Mouse (Mus musculus) ES-E14 (cell line): ENCODE results near the gene Hist1h3e.
"Not testable (repeated sequence)": the region's sequence is repeated elsewhere in the genome, so short reads cannot be mapped to it uniquely, and the experiment has no call there.

Experiments
- CHD2 ChIP-seq: IDR thresholded peaks from 2 replicates; pipeline ENCODE4 v1.6.1; 2014; ENCODE audit warnings: mild to moderate bottlenecking, low read depth, low read length, inconsistent platforms
- HCFC1 ChIP-seq: IDR thresholded peaks from 2 replicates; pipeline ENCODE4 v1.6.1; 2012; ENCODE audit warnings: low read length, inconsistent platforms, borderline replicate concordance; ENCODE audit not compliant: insufficient read depth
- MAFK ChIP-seq: IDR thresholded peaks from 2 replicates; pipeline ENCODE4 v1.6.1; 2014; ENCODE audit warnings: mild to moderate bottlenecking, low read depth, low read length, inconsistent platforms; ENCODE audit not compliant: insufficient read depth
- ZC3H11A ChIP-seq: IDR thresholded peaks from 2 replicates; pipeline ENCODE4 v1.6.1; 2012; ENCODE audit warnings: low read depth, mild to moderate bottlenecking, inconsistent platforms, low read length, borderline replicate concordance
- ZNF384 ChIP-seq: IDR thresholded peaks from 2 replicates; pipeline ENCODE4 v1.6.1; 2012; ENCODE audit warnings: low read depth, low read length, inconsistent platforms

- TF ChIP-seq CHD2, HCFC1, ZC3H11A, MAFK, ZNF384: not testable (repeated sequence)
Observed at GRCm38 (mm10) chr13:23573034-23573897, 11.1 kb upstream of the Hist1h3e start.
